Mouse (Mus musculus) heart, postnatal 0 days (tissue): ENCODE measurements around the gene Hist1h3d.

Experiments used
- CTCF ChIP-seq: IDR thresholded peaks from 2 replicates; pipeline ENCODE4 v1.5.1; 2016; ENCODE audit warnings: antibody characterized with exemption, control low read depth, low read depth
- EP300 ChIP-seq: IDR thresholded peaks from 2 replicates; pipeline ENCODE4 v1.6.1; 2016; ENCODE audit warnings: antibody characterized with exemption, low read depth

GRCm38 (mm10) chr13:23610393-23610792, 34.8 kb downstream of the Hist1h3d start:
- no peak for TF ChIP-seq CTCF
- no peak for TF ChIP-seq EP300
